Mouse (Mus musculus): Measurements from ENCODE around the gene Pip4k2c.

DNA sequence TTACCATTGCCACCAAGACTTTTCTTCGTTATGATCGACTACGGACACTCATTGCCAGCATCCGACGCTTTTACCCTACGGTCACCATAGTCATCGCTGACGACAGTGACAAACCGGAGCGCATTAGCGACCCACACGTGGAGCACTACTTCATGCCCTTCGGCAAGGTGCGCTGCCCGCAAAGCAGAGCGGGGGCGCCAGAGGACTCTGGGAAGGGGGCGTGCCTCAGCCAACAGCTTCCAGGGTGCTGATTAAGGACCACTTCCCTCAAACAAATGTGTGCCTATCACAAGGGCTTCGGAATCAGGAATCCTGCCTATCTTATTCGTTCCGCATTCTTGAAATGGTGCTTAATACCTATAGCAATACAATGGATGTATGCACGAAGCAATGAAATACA is 41.4 kb downstream of the Pip4k2c start:
- TF ChIP-seq POLR2A (IDR thresholded peaks at IDR 0.05; ENCODE audit: control insufficient read depth, low read depth, low read length) (no peak), CTCF (IDR thresholded peaks at IDR 0.05; ENCODE audit: control insufficient read depth, insufficient read depth, insufficient replicate concordance, low read depth, low read length) (no peak)

All from testis, adult 2 months (tissue).